Mouse (Mus musculus): ENCODE results near the gene Foxp1.

- TF ChIP-seq RAD21 (IDR thresholded peaks at IDR 0.05; ENCODE audit: low read depth, low read length) (no peak), POLR2A (IDR thresholded peaks at IDR 0.05; ENCODE audit: control insufficient read depth in 1 of 2, insufficient read depth in 1 of 2, low read depth in 1 of 2, low read length in 2 of 2, poor library complexity in 1 of 2) (no peak), ZC3H11A (IDR thresholded peaks at IDR 0.05; ENCODE audit: low read depth, low read length) (no peak), CHD1 (IDR thresholded peaks at IDR 0.05; ENCODE audit: low read depth, low read length) (no peak), CTCF (IDR thresholded peaks at IDR 0.05 in 2 of 3, conservative IDR thresholded peaks at IDR 0.05 in 1 of 3; ENCODE audit: control insufficient read depth in 1 of 3, insufficient read depth in 1 of 3, low read depth in 2 of 3, low read length in 3 of 3, poor library complexity in 1 of 3, severe bottlenecking in 1 of 3) (no peak), MAX (IDR thresholded peaks at IDR 0.05; ENCODE audit: low read length) (no peak), E2F4 (IDR thresholded peaks at IDR 0.05; ENCODE audit: borderline replicate concordance, low read depth, low read length) (no peak), CHD2 (IDR thresholded peaks at IDR 0.05; ENCODE audit: low read length) (no peak), JUND (IDR thresholded peaks at IDR 0.05; ENCODE audit: low read depth, low read length) (no peak), UBTF (IDR thresholded peaks at IDR 0.05; ENCODE audit: borderline replicate concordance, insufficient read depth, low read depth, low read length) (no peak)
These were observed 302.0 kb downstream of the Foxp1 start for GRCm38 (mm10) chr6:99220472-99220871.

Data from MEL (cell line).